Mouse (Mus musculus) kidney, adult 2 months (tissue): ENCODE measurements around the gene Klhl3.

Experiments used
- CTCF ChIP-seq: fragments of 200-500 bp; conservative IDR thresholded peaks from 2 replicates; pipeline ENCODE4 v1.5.1; 2011; ENCODE audit warnings: low read depth, mild to moderate bottlenecking, control low read depth, low read length, moderate library complexity, mixed read lengths; ENCODE audit not compliant: insufficient read depth, insufficient read length
- POLR2A ChIP-seq: fragments of 200-500 bp; IDR thresholded peaks from one replicate; pipeline ENCODE4 v1.6.1; 2011; ENCODE audit warnings: low read depth, low read length, control low read depth

DNA sequence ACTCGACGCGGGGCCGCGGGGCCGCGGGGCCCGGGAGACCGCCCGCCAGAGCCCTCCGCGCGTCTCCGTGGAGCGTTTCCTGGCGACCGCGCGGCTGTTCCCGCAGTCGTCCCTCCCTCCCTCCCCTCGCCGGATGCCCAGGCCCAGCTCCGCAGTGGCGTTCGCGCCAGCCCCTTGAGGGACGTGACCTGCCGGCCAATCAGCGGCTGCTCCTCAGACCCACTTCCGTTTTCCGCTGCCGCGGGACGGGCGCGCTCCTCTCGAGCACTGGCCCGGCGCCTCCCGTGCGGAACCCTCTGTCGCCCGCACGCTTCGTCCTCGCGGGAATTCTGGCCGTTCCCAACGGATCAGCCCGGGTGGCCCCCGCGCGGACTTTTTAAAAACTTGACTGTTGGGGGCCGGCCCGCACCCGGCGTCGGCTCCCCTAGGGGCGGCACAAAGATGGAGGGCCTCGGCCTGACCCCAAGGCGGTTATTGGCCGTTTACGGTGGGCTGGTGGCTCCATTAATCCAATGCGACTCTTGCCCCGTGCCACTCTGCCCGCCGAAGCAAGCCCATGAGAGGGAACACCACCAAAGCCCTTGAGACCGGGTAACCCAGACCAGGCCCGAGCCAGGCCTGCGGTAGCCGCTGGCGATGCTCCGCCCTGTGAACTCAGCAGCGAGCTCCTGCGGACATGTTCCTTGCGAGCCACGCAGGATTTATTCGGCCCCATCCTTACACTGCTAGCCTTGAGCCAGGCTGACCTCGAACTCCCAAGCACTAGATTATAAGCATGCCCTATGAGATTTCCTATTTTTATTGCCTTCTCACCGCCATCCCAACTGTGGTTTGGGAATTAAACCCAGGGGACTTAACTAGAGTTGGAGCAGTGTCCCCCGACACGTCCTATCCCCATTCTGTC is 15.6 kb upstream of the Klhl3 start:
- TF ChIP-seq CTCF, result no peak
- peak; percentile 88 for TF ChIP-seq POLR2A
